In genomic region chr6:142326598-142326997, GRCm38 (mm10) we compare ENCODE assay signal across 1 mouse cellular context.
TF ChIP-seq lines count a peak whose summit lies in the region.

No protein-coding gene starts in this region.

TF ChIP-seq in CH12.LX, 34 proteins besides CTCF, POLR2A, EP300 and RAD21 (continued from another document):
- no peak for TF ChIP-seq ZC3H11A (IDR thresholded peaks at IDR 0.05; ENCODE audit: low read depth, low read length)
- TF ChIP-seq TBP (conservative IDR thresholded peaks at IDR 0.05; ENCODE audit: low read depth, low read length), result no peak
